In genomic region chr11:119181861-119182395, GRCm38 (mm10) we compare ENCODE assay signal across 2 mouse cellular contexts.
A peak's percentile ranks its signal among the peaks of the same experiment; 100 is the strongest.
TF ChIP-seq lines count a peak whose summit lies in the region.

No protein-coding gene starts in this region.

TF ChIP-seq in CH12.LX, 34 proteins besides CTCF, POLR2A, EP300 and RAD21:
- TF ChIP-seq ZMIZ1 (IDR thresholded peaks at IDR 0.05; ENCODE audit: low read depth, low read length) (no peak), GABPA (IDR thresholded peaks at IDR 0.05; ENCODE audit: insufficient replicate concordance, low read depth, low read length) (no peak), JUN (IDR thresholded peaks at IDR 0.05; ENCODE audit: insufficient read depth, low read depth, low read length) (no peak), MAFK (IDR thresholded peaks at IDR 0.05; ENCODE audit: insufficient replicate concordance, low read length) (peak; percentile 98)

TF ChIP-seq in ES-E14, 5 proteins besides CTCF, POLR2A, EP300 and RAD21:
- TF ChIP-seq HCFC1 (IDR thresholded peaks at IDR 0.05; ENCODE audit: borderline replicate concordance, insufficient read depth, low read length) (no peak), MAFK (IDR thresholded peaks at IDR 0.05; ENCODE audit: insufficient read depth, low read depth, low read length) (peak; percentile 97)
TF ChIP-seq in ES-E14: peak in this region for 1.
